Mouse (Mus musculus) small intestine, adult 2 months (tissue): ENCODE results near the gene Pramef8.

Source experiments
- CTCF ChIP-seq: fragments of 200-500 bp; IDR thresholded peaks from 2 replicates; pipeline ENCODE4 v1.5.1; 2012; ENCODE audit warnings: low read depth, mild to moderate bottlenecking, control low read depth, inconsistent platforms, low read length, moderate library complexity, mixed read lengths; ENCODE audit not compliant: insufficient replicate concordance, insufficient read length; ENCODE audit errors: extremely low read depth
- POLR2A ChIP-seq: fragments of 200-500 bp; IDR thresholded peaks from 2 replicates; pipeline ENCODE4 v1.6.1; 2012; ENCODE audit warnings: low read depth, mild to moderate bottlenecking, control low read depth, inconsistent platforms, low read length, moderate library complexity

DNA sequence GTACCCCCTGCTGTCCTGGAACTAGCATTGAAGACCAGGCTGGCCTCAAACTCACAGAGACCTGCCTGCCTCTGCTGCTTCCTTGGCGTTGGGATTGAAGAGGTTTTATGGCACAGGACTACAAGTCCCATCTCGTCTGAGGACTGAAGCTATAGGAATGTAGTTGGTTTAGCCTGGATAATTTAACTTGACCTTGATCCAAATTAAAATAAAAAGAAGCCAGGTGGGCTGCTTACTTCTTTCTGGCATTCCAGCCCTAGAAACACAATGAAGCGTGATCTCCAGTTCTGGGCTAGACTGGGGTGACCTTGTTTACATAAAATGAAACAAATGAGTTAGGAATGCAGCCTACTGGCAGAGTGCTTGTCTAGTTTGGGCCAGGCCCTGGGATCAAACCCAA is 1.9 kb downstream of the Pramef8 start:
- TF ChIP-seq CTCF, result no peak
- TF ChIP-seq POLR2A, result no peak
